ENCODE assay signal across 5 mouse cellular contexts in genomic region chr2:176486683-176487082, GRCm38 (mm10). TPM values are rescaled to one million over a fixed set of nuclear protein-coding genes. Genes with fewer than 3 reads are reported as not detected.
"Had no signal": no experiment of that assay in that cellular context is flagged by ENCODE, and none has a peak within 500 bp of the region (broad histone marks: within the 10 kb centered on the region; RNA-seq: fewer than 3 reads in every experiment).

Gene Gm14434, minus strand, starts transcription at chr2:176486783.

RNA-seq across cellular contexts. Expression of gene Gm14434, which starts in this region (rescaled TPM):
- total RNA-seq: layer of hippocampus, adult 2 months; layer of hippocampus, postnatal 10 days; left cerebral cortex, postnatal 36 days; neutrophil, adult 5-6 weeks had no signal
- polyA plus RNA-seq: lung, embryonic 15.5 days had no signal
